Mouse (Mus musculus) embryo, embryonic 9.5 days (tissue): ENCODE data around the gene Zfp940.
A peak's percentile ranks its signal among the peaks of the same experiment; 100 is the strongest.
"Not testable (repeated sequence)": the region's sequence is repeated elsewhere in the genome, so short reads cannot be mapped to it uniquely, and the experiment has no call there.

Source experiments
- DNase-seq: peaks from one replicate; pipeline ENCODE4 v3.0.0-alpha.2; 2017; ENCODE audit errors: extremely low spot score

The Zfp940 gene

DNA sequence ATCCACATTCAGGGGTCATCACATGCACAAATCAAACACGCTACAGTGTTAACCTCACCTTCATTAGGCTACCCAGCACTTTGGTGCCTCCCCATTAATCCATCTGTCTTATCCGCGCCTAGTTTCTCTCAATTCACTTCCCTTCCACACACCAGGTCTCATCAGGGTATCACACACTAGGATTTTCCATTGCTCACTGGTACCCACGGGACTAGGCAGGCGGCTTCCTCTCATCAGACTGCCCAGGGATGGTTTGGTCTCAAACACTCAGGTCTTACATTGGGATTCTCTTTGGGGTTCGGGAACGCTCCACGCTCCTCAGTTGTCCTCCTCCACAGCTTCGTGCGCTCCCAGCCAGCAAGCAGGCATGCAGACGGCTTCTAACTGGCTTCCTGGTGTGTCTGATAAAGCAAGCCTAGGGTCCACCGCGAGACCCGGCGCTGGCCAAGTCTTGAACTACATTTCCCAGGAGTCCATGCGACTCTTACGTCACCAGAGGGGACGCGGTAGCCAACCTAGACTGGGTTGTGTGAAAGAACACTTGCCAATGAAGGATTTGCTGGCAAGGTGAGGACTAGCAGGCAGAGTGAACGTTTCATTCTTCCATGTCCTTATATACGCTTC is at the start of gene Zfp940:
Gene Zfp940 (minus strand): TSS at position 451 of the 624 bp plus-strand sequence.
- DNase-seq: peak; percentile 91

DNA sequence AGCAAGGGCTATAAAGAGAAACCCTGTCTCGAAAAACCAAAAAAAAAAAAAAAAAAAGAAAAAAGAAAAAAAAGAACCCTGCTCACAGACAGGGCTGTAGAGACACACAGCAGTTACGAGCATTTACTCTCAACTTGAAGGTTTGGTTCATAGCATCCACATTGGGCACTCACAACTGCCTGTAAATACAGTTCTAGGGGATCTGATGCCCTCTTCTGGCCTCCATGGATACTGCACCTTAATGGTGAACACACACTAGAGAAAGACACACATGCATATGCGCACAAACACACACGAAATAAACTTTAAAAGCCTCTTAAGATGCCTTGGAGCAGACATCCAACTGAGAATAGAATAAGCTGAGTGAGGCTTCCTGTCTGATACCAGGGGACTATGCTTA is 44.9 kb upstream of the Zfp940 start:
- DNase-seq: no peak

DNA sequence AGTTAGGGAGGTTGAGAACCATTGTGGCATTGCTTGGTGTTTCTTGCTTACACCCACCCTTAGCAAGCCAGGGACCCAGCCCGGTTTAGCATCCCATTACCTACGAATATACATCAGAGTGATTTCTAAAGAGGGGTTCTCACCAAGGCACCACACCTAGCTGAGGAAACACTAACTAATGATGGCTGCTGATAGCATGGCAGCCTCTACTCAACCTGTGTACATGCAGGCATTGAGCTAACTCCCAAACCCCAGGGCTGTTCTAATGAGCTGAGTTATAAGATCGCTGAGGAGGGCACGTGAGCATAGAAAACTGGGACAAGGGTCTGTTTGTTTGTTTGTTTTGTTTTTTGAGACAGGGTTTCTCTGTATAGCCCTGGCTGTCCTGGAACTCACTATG is 39.3 kb upstream of the Zfp940 start:
- no peak for DNase-seq

DNA sequence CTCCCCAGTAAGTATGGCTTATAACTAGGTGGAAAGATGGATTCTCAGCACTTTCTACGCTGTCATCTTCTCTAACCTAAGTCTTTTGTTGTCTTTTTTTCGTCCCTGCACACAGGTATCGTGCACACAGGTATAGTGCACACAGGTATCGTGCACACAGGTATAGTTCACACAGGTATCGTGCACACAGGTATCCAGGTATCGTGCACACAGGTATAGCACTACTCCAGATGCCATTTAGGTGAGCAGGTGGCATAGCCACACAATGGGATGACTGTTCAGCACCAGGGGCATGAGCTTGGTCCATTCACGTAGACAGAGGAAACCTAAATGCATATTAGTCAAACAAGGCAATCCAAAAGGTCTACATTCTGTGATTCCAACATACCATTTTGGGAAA is 37.0 kb upstream of the Zfp940 start:
- no peak for DNase-seq

DNA sequence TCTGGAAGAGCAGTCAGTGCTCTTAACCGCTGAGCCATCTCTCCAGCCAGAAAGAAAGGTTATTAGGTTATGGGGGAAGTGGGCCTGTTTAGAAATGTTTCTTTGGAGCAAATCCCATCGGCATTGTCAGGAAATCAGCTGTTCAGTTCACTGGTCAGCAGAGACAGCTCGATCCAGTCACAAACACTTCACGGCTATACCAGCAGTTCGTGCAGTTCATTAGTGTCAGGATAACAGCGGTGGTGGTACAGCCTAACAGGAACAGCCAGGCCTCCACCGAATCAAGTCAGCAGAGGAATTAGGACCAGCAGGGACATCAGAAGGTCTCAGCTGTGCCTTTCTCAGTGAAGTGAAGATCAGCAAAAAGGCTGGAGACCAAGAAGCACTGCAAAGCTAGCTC is 27.4 kb upstream of the Zfp940 start:
- no peak for DNase-seq

DNA sequence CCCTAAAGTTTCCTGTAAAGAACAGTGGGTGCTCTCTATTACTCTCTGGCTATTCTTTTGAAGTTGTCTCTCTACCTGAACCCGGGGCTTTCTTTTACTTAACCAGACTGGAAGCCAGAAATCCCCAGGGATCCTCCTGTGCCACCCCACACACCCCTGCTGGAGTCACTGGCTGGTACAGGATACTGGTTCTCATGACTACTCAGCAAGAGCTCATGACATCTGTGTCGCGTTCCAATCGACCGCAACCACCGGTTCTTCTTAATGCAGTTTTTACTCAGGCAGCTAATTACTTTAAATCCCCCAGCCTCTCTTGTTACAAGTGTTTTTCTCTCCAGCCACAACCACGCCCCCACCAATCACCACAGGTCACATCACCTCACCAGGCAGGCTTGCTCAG is 26.6 kb upstream of the Zfp940 start:
- no peak for DNase-seq

DNA sequence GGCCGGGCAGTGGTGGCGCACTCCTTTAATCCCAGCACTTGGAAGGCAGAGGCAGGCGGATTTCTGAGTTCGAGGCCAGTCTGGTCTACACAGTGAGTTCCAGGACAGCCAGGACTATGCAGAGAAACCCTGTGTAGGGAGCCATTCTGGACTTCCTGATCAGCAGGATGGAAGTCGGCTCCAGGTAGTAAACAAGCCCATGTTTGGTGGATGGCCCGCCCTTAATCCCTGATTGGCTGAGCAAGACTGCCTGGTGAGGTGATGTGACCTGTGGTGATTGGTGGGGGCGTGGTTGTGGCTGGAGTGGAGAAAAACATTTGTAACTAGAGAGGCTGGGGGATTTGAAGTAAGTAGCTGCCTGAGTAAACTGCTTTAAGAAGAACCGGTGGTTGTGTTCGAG is 24.1 kb upstream of the Zfp940 start:
- DNase-seq: not testable (repeated sequence)

DNA sequence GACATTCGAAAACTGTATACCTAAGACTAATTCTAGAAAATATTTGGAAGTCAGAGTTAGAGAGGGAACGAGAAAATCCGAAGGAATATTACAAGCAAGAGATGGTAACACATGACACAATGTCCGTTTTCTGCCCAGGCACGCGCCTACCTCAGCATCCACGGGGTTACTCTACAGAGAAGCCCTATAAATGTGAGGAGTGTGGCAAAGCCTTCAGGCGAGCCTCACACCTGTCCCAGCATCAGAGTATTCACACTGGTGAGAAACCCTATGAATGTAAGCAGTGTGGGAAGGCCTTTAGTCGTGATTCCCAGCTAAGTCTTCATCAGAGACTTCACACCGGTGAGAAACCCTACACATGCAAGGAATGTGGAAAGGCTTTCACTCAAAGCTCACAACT is 20.8 kb upstream of the Zfp940 start:
- DNase-seq: no peak

DNA sequence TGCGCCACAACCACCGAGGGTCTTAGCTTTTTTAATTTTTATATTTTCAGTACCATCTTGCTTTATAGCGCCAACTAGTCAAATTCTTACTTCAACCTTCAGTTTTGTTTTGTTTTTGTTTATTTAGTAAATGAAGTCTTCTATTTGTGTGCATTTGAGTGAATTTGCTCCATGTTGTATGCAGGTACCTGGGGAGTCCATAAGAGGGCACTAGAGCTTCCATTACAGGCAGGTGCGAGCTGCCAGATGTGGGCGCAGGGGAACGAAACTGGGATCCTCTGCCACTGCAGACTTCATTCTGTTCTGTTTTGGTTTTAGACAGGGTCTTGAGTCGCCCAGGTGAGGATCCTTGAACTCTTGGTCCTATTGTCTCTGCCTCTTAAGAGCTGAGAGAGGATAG is 8.2 kb upstream of the Zfp940 start:
- no peak for DNase-seq

DNA sequence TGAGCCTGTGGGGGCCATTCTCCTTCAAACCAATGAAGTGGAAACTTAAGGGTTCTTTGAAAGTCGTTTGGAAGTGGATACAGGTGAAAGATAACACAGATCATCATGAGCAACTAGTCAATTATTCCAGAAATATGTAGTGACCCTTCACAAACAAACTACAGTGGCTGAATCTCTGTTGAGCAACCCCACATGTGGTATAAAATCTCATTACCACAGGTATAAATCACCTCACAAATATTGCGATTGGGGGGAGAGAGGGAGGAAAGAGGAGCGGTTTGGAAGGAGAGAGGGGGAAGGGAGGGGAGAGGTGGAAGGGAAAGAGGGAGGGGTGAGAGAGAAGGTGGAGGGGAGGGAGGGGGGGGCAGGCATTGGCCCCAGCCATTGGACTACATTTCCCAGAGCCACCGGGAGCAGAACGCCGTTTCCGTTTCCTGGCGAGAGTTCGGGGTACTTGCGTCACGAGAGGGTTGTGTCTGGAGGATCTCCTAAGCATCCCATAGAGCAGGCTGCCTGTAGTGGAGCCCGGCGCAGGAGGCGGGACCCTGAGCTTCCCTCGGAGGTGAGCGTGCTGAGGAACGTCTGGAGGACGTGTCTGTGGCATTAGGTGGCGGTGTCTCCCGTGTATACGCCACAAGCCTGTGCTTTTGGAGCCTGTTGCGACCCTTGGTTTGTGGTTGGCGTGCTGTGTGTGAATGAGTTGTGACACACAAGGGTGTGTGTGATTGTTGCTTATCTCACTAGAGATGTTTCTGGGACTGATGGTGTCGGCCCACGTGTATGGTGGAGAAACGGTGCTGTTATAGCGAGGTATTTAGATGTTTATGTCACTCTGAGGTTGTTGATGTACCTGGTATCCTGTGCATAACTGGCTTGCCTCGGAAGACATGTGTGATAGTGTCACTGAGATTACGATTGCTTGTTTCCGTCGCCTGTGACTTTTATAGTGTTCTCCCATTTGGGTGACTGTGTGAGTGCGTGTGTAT is 6.4 kb upstream of the Zfp940 start, which contains the start of gene Zfp420:
Gene Zfp420 (plus strand): TSS at position 448 of the 986 bp plus-strand sequence.
- peak; percentile 87 for DNase-seq

DNA sequence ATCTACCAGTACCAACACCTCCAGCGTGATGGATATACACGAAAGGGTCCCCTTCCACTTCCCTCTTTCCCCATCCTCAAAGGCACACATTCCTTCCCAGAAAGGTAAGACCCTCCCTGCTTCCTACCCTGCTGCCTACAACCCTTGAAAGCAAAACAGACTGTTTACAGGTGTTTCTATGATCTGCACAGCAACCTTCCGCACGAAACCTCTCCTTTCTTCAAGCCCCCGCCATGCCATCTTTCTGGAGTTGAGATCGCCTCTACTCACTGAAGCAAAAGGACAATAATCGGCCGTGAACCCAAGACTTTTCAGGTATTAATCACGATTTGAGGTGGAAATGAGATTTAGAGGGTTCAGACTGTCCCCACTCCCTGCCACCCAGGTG is 644 bp downstream of the Zfp940 start:
- DNase-seq: no peak

DNA sequence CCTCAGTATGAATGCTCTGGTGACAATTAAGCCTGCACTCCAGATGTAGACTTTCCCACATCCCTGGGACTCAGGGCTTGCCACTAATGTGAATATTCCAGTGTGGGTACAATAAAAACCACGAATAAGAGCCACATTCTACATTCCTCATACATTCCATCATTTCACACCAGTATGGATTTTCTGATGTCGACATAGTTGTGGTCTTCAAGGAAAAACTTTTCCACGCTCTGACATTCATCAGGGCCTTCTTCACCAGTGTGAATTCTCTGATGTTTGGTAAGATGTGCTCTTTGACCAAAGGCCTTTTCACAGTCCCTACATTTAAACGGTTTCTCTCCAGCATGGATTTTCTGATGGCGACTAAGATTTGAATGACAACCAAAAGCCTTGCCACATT is 8.9 kb downstream of the Zfp940 start:
- no peak for DNase-seq

DNA sequence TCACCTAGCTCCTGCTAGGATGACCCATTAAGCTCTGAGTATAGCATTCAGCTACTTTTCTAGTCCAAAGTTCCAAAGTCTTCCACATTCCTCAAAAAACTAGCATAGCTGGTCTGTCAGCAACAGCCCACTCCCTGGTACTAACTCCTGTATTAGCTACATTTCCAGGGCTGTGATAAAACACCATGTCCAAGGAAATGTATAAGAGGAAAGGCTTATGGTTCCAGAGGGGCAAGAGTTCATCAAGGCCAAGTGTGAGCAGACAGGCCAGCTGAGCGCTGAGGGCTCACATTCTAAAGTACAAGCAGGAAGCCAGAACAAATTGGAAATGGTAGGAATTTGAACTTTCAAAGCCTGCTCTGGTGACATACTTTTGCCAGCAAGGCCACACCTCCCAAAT is 11.4 kb downstream of the Zfp940 start:
- no peak for DNase-seq

DNA sequence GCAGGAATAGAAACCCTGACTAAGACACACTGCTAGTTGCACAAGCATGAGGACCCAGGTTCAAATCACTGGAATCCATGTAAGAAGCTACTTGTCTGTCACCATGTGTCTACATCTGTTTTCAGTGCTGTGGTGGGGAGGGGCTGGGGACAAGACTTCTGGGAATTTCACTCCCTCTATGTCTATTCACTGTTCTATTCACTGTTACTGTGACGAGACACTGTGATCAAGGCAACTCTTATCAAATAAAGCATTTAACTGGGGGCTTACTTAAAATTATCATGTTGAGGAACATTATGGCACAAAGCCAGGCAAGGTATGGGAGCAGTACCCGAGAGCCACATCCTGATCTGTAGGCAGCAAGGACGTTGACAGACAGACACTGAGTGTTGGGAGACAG is 14.2 kb downstream of the Zfp940 start:
- no peak for DNase-seq

DNA sequence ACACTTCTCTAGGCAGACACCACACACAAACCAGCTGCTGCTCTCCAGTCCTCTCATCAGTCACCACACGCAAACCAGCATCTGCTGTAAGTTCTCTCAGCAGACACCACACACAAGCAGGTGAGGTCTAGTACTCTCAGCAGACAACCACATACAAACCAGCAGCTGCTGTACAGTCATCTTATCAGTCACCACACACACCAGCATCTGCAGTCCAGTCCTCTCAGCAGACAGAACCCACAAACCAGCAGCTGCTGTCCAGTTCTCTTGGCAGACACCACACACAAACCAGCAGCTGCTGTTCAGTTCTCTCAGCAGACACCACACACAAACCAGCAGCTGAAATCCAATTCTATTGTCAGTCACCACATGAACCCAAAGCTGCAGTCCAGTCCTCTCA is 16.7 kb downstream of the Zfp940 start:
- no peak for DNase-seq

DNA sequence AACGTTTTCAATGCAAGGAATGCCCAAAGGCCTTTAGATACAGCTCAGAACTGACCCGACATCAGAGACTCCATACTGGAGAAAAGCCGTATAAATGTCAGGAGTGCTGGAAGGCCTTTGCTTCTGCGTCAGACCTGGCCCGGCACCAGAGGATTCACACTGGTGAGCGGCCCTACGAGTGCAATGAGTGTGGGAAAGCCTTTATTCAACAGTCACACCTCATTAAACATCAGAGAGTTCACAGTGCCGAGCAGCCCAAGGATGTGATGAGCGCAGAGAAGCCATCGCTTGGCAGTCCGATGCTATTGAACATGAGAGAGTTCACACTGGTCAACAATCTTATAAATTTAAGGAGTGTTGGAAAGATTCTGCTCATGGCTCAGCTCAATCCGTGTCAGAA is 23.7 kb downstream of the Zfp940 start:
- DNase-seq: no peak

DNA sequence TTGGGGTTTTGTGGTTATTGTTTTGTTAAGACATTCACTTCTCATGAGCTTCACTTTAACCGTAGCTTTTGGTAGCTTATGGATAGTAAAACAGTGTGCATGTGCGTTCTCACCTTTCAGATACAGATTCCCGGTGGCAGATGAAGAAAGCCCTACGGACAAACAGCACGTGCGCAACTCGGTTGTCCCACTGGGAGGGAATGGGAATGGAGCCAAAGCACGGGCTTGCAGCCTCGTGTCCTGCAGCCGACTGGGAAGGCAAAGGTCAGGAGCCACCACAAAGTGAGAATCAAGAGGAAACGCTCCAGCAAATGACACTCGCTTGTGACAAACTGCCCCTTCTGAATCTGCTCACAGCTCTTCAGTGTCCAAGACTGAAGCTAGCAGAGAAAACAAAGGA is 25.5 kb downstream of the Zfp940 start:
- DNase-seq: no peak

DNA sequence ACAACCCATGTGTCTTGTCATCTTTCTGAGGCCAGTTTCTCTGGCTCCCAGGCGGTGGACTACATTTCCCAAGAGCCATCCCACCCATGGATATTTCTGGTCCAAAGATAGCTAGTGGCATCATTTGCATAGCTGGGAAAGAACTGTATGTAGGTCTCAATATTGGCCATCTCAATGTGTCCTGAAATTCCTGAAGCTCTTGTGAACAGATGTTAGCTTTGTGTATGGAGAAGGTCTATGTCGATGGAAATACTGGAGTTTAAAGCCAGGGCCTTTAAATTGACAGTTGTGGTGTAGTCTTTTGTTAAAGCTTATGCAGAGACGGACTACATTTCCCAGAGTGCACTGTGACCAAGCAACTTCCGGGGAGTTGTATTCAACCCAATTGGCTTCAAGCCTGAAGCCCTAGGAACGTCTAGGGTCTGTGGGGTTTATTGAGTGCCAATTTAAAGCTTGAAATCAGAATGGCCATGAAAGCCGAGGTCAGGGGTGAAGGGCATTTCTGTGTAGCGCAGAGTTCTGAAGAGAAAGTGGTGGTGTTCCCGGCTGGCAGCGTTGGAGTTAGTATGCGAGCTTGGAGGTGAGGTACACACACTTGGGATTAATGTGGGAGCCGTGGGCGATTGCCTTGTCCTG is 34.7 kb downstream of the Zfp940 start:
- peak; percentile 81 for DNase-seq

DNA sequence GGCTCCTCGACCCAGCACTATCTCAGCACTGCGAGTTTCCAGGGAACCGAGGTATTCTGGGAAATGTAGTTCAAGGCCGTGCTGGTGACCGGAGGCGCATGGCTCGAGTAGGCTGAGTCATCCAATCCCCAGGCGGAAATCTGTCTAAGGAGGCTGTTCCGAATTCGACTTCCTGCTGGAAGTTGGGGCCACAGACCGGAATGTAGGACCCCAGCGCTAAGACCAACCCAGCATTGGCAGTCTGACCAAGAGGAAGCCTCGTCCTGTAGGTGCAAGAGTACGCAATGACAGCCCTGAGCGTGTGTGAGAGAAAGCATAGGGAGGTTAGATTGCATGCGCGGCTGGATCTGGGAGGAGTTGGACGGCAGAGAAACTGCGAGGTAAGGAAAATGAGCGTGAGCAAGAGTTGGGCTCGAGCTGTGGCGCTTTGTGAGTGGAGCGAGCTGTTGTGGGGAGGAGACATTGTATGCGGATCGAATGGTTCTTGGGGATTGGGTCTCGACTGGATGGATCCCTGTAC is 37.5 kb downstream of the Zfp940 start, which contains the start of gene Zfp790:
Gene Zfp790 (plus strand): TSS at position 205 of the 520 bp plus-strand sequence.
- DNase-seq: peak; percentile 88

DNA sequence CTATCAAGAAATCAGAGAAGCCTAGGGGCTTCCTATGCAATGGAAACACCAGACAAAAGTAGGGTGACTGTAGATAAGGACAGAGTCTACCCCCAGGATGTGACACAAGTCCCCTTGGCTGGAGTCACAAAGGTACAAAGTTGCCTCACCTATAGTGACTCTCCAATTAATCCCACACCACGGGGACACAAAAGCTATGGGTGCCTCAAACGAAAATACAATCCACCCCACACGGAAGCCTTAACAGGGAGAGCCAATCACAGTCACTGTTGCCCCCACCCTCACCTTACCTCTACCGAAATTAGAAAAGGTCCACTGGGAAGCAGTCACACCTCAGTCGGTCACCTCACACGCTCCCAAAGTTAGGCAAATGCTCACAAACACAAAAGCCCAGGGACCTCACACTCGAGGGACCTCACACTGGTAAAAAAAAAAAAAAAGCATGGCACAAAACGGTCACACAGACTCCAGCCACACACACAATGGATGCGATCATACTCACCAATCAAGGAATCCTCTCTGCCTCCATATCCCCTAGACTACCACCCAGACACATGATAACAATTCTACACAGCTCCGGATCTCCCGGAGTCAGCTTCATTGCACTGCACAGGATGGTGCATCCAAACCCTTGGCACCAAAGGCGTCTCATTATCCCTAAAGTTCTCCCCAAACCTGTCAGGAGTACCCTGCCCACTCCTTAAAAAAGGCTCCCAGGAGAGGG is 38.2 kb downstream of the Zfp940 start:
- DNase-seq: no peak

DNA sequence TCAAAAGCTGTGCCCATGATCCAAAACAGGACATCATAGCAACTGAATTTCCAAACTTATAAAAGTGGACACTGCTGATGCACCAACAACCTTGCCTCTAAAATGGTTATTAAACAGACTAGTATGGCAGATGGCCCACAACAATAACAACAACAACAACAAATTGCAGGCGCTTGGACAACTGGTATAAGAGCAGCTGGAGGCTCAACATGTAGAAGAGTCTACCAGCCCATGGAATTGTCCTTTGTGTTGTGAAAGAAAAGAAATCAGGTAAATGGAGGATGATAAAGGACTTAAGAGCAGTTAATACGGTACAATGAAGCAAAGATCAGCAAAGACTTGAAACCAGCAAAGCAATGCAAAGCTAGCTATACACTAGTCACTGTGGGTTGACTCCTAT is 39.1 kb downstream of the Zfp940 start:
- no peak for DNase-seq

DNA sequence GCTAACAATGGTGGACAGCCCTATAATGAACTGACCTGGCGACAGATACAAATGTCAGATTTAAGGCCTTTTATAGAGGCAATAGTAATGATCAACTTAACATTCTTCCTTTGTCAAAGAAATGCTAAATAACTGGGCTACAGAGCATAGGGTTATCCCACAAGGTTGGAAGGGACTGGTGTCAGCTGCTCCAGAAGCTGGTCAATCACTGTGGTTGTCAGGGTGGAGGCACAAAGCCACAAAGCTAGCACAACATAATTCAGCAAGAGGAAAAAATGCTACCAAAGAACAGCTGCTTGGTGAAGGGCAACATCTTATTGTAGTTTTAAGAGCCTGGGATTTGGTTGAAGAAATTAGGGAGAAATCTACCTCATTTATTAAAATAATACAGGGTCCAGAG is 41.2 kb downstream of the Zfp940 start:
- DNase-seq: no peak
